Mouse (Mus musculus): ENCODE measurements around the gene Akirin1. TPM values are rescaled to one million over a fixed set of nuclear protein-coding genes. Genes with fewer than 3 reads are reported as not detected.

The Akirin1 gene
- polyA plus RNA-seq, 1 experiment from 2014 or later, result 88.5 TPM

DNA sequence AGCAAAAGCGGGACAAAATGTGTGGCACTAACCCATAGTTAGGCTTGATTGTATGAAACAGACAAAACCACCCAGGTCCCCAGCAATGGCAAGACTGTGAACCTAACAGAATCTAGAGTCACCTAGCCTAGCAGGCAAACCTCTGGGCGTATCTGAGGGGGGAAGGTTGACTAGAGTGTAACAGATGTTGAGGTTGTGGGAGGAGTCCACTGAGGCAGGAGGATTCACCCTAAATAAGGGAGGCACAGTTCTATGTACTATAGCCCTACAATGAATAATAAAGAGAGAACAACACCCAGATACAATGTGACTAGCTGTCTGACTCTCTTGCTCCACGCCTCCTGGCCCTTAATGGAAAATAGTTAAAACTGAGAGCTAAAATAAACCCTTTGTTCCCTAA, 58.1 kb downstream of the Akirin1 start:
- no peaks in the 10 kb centered on the region for H3K36me3 ChIP-seq (replicated peaks; ENCODE audit: control insufficient read depth, insufficient read depth)
- H3K27ac ChIP-seq, result no peak overlapping the region
- H3K9me3 ChIP-seq (ENCODE audit: control insufficient read depth, low read length), result no peaks in the 10 kb centered on the region
- no peak overlapping the region for H3K9ac ChIP-seq
- ATAC-seq (ENCODE audit: low FRiP score), result no peak
- peaks cover 4% of the 10 kb centered on the region; the same call in 1 of the 2 replicates for H3K4me1 ChIP-seq (replicated peaks; ENCODE audit: control insufficient read depth, insufficient read depth, low read length)
- no peak overlapping the region for H3K4me2 ChIP-seq (replicated peaks)
- DNase-seq (ENCODE audit: low spot score), result no peak
- H3K27me3 ChIP-seq (ENCODE audit: control insufficient read depth, insufficient read depth, low read length), result no peaks in the 10 kb centered on the region
- no peak overlapping the region for H3K4me3 ChIP-seq (replicated peaks; ENCODE audit: low read length)
- 88% methylated on average over 3 of the region's 3 CpGs for whole genome bisulfite sequencing

DNA sequence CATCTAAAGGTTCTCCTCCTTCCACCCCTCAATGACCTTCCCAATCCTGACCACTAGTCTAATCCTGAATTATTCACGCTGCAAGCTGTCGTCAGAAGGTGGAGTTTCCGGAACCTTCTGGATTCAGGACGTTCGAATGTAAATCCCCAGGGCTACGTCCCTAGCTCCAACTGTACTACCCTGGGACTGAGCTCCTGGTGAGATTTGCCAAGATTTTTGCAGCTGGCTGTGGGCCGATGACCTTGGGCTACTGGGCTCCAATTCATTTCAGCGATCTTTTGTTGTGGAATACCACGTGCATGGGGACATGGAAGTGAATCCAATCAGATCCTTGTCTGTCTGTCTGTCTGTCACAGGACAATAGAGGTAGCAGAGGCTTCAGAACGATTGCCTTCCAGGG, 59.8 kb downstream of the Akirin1 start:
- Histone ChIP-seq H3K9me3 (ENCODE audit: control insufficient read depth, low read length) (no peaks in the 10 kb centered on the region), H3K27ac (no peak overlapping the region), H3K4me2 (replicated peaks) (no peak overlapping the region), H3K27me3 (ENCODE audit: control insufficient read depth, insufficient read depth, low read length) (no peaks in the 10 kb centered on the region), H3K4me1 (replicated peaks; ENCODE audit: control insufficient read depth, insufficient read depth, low read length) (peaks cover 14% of the 10 kb centered on the region), H3K36me3 (replicated peaks; ENCODE audit: control insufficient read depth, insufficient read depth) (no peaks in the 10 kb centered on the region), H3K9ac (no peak overlapping the region), H3K4me3 (replicated peaks; ENCODE audit: low read length) (no peak overlapping the region)
- DNase-seq (ENCODE audit: low spot score) (no peak), ATAC-seq (ENCODE audit: low FRiP score) (no peak)
- WGBS, result 77% methylated on average over 10 of the region's 10 CpGs

DNA sequence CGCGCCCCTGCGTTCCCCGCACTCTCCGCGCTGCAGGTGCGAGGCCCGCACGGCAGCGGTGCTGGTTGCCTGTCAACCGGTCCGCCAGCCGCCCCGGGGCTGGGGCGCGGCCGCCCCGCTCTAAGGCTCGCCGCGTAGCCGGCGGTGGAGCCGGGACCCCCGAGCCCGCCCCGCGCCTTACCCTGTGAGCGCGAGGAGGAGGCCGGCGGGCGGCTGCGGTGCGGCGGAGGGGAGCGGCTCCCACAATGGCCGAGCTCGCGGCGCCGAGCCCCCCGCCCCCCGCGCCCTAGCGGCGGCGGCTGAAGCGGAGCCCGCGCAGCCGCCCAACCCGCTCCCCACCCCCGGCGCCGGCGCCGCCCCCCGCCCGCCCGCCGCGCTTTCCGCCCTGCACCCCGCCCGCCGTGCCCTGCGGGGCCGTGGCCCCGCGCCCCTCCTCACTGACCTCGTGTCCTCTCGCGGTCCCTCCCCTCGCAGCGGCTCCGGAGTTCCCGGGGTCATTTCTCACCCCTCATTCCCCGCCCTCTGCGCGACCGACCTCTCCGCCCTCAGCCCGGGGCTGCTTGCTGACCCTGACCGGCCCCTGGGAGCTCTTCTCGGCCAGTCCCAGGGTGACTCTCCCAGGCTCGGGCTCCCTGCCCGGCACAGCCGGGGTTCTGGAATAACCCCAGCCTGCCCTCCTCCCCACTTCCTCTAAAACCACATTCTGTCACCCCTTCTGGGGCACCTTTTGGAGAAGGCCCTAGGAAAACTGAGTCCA, 62.9 kb downstream of the Akirin1 start:
- peak overlapping the region; percentile 88 for H3K4me2 ChIP-seq (replicated peaks)
- peak overlapping the region; percentile 98 for H3K4me3 ChIP-seq (replicated peaks; ENCODE audit: low read length)
- no peaks in the 10 kb centered on the region for H3K27me3 ChIP-seq (ENCODE audit: control insufficient read depth, insufficient read depth, low read length)
- H3K9me3 ChIP-seq (ENCODE audit: control insufficient read depth, low read length), result no peaks in the 10 kb centered on the region
- peak overlapping the region; percentile 96 for H3K27ac ChIP-seq
- ATAC-seq (ENCODE audit: low FRiP score) (peak; percentile 77), DNase-seq (ENCODE audit: low spot score) (peak; percentile 65)
- H3K9ac ChIP-seq, result peak overlapping the region; percentile 99
- H3K4me1 ChIP-seq (replicated peaks; ENCODE audit: control insufficient read depth, insufficient read depth, low read length), result peaks cover 23% of the 10 kb centered on the region
- under 1% methylated on average over 57 of the region's 89 CpGs for WGBS
- H3K36me3 ChIP-seq (replicated peaks; ENCODE audit: control insufficient read depth, insufficient read depth), result peaks cover 19% of the 10 kb centered on the region

DNA sequence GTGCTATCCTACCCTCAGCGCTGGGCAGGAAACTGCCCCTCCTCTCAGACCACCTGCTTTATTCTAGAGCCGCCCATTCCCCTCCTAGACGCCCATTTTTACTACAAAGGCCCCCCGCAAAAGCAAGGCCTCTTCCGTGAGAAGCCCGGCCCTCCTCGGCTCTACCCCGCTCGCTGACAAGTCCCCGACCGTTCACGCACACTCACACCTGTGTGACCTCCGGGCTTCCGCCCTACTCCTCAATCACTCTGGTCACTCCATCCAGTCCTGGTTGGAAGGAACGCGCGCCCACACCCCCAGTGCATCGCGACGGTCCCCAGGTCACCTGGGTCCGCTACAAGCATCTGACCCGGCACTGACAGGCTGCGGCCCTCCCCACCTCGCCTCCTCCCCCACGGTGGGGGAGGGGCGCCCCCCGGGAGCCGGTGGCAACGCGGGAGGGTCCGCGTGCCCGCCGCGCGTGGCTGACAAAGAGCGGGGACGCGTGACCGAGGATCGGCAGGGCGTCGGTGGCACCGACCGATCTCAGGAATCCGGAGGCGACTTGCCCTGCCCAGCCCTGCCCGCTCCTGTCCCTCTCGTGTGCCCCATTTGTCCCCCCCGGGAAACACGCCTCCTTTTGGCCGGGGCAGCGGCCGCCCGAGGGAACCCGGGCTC, 63.6 kb downstream of the Akirin1 start:
- peak; percentile 55 for ATAC-seq (ENCODE audit: low FRiP score)
- H3K27ac ChIP-seq, result peak overlapping the region; percentile 96
- peaks cover 25% of the 10 kb centered on the region for H3K36me3 ChIP-seq (replicated peaks; ENCODE audit: control insufficient read depth, insufficient read depth)
- H3K9ac ChIP-seq, result peak overlapping the region; percentile 99
- no peaks in the 10 kb centered on the region for H3K9me3 ChIP-seq (ENCODE audit: control insufficient read depth, low read length)
- no peak for DNase-seq (ENCODE audit: low spot score)
- no peaks in the 10 kb centered on the region for H3K27me3 ChIP-seq (ENCODE audit: control insufficient read depth, insufficient read depth, low read length)
- under 1% methylated on average over 54 of the region's 56 CpGs for WGBS
- H3K4me1 ChIP-seq (replicated peaks; ENCODE audit: control insufficient read depth, insufficient read depth, low read length), result peaks cover 23% of the 10 kb centered on the region
- H3K4me3 ChIP-seq (replicated peaks; ENCODE audit: low read length), result peak overlapping the region; percentile 98
- peak overlapping the region; percentile 88 for H3K4me2 ChIP-seq (replicated peaks)

DNA sequence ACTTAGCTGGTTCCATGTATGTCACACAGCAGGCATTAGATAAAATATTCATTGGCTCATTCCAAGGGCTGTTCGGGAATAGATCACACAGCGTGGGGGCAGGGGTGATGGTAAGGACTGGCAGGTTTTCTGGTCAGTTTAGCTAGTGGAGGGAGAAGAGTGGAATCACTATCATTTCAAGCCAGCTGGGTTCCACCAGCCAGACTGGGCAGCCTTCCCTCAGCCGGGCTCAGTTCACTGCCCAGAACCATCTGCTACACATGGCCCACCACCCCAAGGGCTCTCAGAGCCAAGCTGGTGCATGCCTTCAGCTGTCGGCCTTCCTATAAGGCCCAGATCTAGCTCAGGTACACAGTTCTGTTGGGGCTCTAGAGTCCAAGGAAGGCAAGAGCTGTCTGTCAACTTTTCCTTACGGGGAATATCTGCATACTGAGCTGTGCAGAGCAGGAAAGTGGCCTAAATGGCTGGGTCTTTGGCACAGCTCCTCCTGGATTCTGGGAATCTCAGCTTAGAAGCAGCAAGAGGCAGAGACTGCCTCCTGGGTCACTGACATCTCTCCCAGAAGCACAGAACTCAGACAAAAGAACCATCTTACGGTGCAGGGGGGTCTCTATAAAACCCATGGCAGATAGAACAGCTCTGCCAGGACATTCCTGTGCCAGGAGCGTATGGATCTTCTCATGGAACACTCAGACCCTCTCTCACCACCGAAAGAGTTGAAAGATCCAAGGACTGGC, 64.5 kb downstream of the Akirin1 start:
- no peaks in the 10 kb centered on the region for H3K9me3 ChIP-seq (ENCODE audit: control insufficient read depth, low read length)
- peak; percentile 25 for ATAC-seq (ENCODE audit: low FRiP score)
- H3K27ac ChIP-seq, result peak overlapping the region; percentile 96
- H3K9ac ChIP-seq, result peak overlapping the region; percentile 99
- H3K4me3 ChIP-seq (replicated peaks; ENCODE audit: low read length), result peak overlapping the region; percentile 98
- no peak for DNase-seq (ENCODE audit: low spot score)
- H3K27me3 ChIP-seq (ENCODE audit: control insufficient read depth, insufficient read depth, low read length), result no peaks in the 10 kb centered on the region
- WGBS, result 24% methylated on average over 8 of the region's 8 CpGs
- H3K36me3 ChIP-seq (replicated peaks; ENCODE audit: control insufficient read depth, insufficient read depth), result peaks cover 33% of the 10 kb centered on the region
- peaks cover 23% of the 10 kb centered on the region for H3K4me1 ChIP-seq (replicated peaks; ENCODE audit: control insufficient read depth, insufficient read depth, low read length)
- H3K4me2 ChIP-seq (replicated peaks), result peak overlapping the region; percentile 88

DNA sequence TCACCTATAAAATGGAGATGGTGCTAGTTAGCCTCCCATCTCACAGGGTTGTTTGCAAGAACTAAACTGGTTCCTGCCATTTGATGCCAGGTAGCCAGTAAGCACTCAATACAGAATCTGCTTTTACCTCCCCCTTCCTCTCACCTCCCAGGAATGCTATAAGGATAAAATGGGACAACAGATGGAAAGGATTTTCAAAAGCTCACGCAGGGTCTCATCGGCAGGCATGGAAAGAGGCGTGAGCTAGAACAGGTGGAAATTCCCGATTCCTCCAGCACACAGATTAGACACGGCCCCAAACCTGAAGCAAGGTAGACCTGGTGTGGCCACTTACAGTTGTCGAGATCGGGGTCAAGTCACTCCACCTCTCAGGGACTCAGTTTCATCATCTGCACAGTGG, 65.1 kb downstream of the Akirin1 start:
- 72% methylated on average over 7 of the region's 7 CpGs for WGBS
- H3K4me1 ChIP-seq (replicated peaks; ENCODE audit: control insufficient read depth, insufficient read depth, low read length), result peaks cover 23% of the 10 kb centered on the region

More for the DNA sequence above, 65.1 kb downstream of the Akirin1 start:
- Histone ChIP-seq H3K9ac (peak overlapping the region; percentile 99), H3K9me3 (ENCODE audit: control insufficient read depth, low read length) (no peaks in the 10 kb centered on the region), H3K27ac (no peak overlapping the region), H3K36me3 (replicated peaks; ENCODE audit: control insufficient read depth, insufficient read depth) (peaks cover 39% of the 10 kb centered on the region), H3K4me3 (replicated peaks; ENCODE audit: low read length) (peak overlapping the region; percentile 98), H3K4me2 (replicated peaks) (peak overlapping the region; percentile 88), H3K27me3 (ENCODE audit: control insufficient read depth, insufficient read depth, low read length) (no peaks in the 10 kb centered on the region)
- no peak for ATAC-seq (ENCODE audit: low FRiP score)
- no peak for DNase-seq (ENCODE audit: low spot score)

Other genes with a start within 250 kb of the Akirin1 start
- gene Macf1, start 66.0 kb downstream of the Akirin1 start, polyA plus RNA-seq (2014; fragmentation: Nextera tagmentation; extraction: Ambion mirVana), result 111 and 120 TPM in 2 replicates
- 501 and 593 TPM in 2 replicates for gene Ndufs5, start 32.1 kb downstream of the Akirin1 start, polyA plus RNA-seq (2014; fragmentation: Nextera tagmentation; extraction: Ambion mirVana)
- gene Rhbdl2, start 37.5 kb upstream of the Akirin1 start, polyA plus RNA-seq (2014; fragmentation: Nextera tagmentation; extraction: Ambion mirVana), result 0.90 and 1.2 TPM in 2 replicates
- 0.09 and 0.20 TPM in 2 replicates for gene 4933427I04Rik, start 109.3 kb upstream of the Akirin1 start, polyA plus RNA-seq (2014; fragmentation: Nextera tagmentation; extraction: Ambion mirVana)
- gene Mycbp, start 154.5 kb upstream of the Akirin1 start, polyA plus RNA-seq (2014; fragmentation: Nextera tagmentation; extraction: Ambion mirVana), result 38.8 and 44.1 TPM in 2 replicates
- 48.9 and 53.2 TPM in 2 replicates for gene Rragc, start 167.1 kb upstream of the Akirin1 start, polyA plus RNA-seq (2014; fragmentation: Nextera tagmentation; extraction: Ambion mirVana)
- gene 4930535I16Rik, start 167.7 kb upstream of the Akirin1 start, polyA plus RNA-seq (2014; fragmentation: Nextera tagmentation; extraction: Ambion mirVana), result not detected in 2 replicates